Mouse (Mus musculus): ENCODE measurements around the gene Ywhaq.

DNA sequence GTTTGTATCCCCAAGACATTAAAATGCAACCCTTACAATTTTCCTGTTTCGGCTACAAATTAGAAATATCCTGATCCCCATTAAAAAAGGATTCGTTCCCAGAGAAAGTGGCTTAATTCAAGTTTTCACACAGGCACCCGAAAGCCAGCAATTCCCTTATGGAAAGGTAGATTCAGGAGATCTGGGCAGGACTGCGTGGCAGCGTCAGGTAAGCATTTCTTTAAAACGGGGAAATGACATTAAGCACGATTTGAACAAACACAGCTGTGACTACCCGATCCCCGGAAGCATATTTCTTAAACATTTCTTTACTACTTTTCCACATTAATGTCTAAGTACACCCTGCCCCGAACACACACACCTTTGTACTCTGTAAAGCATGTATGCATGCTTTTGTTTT, 646 bp upstream of the Ywhaq start:
- no peak for TF ChIP-seq CTCF (IDR thresholded peaks at IDR 0.05; ENCODE audit: low read depth, low read length)
- no peak for TF ChIP-seq POLR2A (IDR thresholded peaks at IDR 0.05; ENCODE audit: borderline replicate concordance, low read depth, low read length)
